Mouse (Mus musculus) right cerebral cortex, adult 2 months (tissue): ENCODE results near the gene Ccdc88b.

ENCODE experiments used
- DNase-seq, 2 experiments: peaks; one replicate each; pipeline ENCODE4 v3.0.0; 2021 to 2022; ENCODE audit warnings: low spot score in 2 of 2

Gene Ccdc88b

DNA sequence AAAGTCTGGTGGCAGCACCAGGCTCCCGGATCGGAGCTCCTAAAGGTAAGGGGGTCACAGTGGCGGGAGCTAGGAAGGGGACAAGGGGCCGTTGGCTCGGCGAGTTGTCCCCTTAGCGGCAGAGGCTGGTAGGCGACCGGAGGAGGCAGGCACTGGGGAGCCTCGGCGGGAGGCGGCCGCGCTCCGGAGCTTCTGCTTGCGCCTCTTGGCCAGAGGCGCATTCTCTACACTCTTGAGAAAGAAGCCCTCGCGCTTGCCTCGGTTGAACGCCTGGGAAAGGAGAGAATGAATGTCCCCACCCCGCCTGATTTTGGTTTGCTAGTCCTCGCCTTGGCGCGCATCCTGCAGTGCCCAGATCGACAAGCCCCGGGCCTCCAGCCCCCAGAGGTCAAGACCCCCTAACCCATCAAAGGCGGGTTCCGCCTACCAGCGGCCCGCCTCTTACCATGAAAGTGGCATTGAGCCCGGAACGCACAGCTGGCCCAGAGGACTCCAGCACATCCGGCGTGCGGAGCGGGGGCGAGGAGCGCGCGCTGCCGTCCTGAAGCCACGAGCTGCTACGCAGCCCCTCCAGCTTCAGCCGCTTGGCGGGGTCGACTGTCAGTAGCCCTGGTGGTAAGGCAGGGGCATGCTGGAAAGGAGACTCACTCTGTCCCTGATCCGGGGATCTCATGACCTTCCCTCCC, 28.0 kb downstream of the Ccdc88b start:
- DNase-seq: no peak

DNA sequence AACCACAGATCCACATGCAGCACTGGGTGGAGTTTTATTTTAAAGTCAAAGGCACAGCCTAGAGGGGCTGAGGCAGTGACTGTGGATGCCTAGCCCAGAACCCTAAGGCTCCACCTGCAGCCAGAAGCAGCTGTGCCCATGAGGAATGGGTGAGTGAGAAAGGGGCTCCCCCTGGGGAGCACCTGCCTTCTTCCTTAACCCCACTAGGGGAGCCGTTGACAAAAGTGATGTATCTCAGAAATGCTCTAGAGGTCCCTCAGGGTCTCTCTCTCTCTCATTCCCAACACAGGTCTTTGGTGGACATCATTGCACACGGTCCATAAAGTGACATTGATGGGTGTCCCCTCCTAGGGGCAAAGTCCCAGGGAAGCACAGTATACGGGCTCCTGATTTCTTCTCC, 28.9 kb downstream of the Ccdc88b start:
- DNase-seq: no peak

- no peak for DNase-seq
Observed at GRCm38 (mm10) chr19:6826601-6827000, 31.4 kb downstream of the Ccdc88b start.

DNA sequence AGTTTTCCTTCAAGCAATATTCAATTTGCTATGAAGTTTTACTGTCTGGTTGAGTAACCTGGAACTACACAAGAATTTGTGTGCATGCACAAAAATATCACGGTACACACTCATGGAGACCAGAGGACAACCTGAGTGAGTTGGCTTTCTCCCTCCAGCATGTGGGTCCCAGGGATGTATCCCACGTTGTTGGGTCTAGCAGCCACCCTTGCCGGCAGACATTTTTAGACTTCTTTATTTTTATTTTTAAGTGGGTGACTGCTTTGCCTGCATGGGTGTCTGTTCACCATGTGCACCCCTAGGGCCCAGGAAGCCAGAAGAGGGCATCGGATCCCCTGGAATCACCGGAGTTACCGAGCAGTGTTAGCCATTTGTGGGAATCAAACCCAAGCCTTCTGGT, 32.6 kb downstream of the Ccdc88b start:
- no peak for DNase-seq

DNA sequence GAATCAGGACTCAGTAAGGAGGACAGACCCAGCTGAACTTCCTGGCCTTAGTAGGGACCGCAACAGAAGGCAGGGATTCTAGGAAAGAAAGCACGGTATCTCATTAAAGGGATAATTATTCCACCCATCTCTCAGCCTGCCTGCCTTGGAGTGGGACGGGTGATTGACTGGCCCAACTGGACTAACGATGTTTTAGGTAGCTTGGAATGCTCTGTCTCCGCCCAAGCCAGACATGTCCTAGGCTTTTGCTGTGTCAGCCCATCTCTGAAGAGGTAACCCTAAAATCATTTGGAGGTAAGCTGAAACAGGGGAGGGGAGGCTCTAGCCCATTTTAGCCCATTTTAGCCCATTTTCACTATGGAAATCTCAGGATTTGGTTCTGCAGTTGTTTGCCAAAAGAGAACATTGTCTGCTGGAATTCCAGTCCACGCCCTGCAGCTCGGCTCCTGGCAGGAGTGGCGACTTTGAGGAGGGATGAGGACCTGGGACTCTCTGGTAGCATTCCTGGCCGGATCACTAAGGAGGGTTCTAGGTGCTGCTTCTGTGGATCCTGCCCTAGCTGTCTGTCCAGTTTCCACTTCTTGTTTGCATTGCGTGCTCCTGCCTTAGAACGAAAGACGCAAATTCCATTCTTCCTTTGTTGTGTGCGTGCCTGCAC, 37.3 kb downstream of the Ccdc88b start:
- no peak for DNase-seq

- DNase-seq: no peak
Observed at GRCm38 (mm10) chr19:6819143-6819827, 38.7 kb downstream of the Ccdc88b start.

DNA sequence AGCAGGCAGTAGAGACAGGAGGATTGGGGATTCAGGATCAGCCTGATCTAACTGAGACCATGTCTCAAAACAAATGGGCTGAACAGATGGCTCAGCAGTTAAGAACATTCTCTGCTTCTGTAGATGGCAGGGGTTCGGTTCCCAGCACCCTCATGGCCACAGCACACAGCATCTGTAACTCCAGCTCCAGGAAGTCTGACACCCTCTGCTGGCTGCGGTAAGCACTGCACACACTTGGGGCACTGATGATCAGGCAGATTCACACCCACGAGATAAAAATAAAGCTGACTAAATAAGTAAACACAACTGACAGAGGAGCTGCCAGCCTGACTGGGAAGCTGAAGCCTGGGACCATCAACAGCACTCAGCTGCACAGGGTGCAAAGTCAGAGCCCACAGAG, 43.1 kb downstream of the Ccdc88b start:
- no peak for DNase-seq

DNA sequence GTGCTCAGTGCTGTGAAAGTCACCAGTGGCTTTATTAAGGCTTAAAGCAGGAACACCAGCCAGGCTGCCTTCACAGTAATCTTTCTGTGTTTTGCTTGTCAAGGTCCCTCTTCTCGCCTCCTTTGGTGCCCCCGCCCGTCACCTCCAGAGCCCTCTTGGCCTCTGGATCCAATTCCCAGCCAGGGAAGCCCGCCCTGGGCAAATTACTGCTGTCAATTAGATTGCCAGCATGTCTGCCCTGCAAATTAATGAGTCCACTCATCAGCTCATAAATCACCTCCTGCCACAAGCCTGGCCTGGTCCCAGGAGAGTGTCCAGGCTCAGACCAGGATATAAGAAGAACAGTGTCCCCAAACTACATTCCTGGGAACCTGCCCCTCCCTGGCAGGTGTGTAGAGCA, 43.6 kb downstream of the Ccdc88b start:
- DNase-seq: no peak
